Mouse (Mus musculus): ENCODE results near the gene Gp1ba.

The Gp1ba gene

DNA sequence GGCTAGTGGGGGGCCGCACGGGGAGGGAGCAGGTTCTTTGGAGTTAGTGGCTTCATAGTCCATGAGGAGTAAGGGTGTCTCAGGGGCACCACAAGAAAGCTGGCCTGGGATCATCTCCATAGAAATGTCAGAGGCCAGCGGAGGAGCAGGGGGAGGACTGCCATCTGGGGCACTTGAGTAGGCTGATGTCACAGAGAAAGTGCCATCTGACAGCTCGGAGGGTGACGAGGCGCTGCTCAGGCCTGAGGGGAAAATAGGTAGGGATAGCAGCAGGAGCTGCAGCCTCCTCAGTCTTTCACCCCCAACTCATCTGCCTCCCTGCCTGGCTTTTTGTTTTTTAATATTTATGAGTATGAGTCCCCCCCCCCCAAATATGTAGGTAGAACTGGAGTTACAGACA, 35.1 kb downstream of the Gp1ba start:
- no peak for DNase-seq

DNA sequence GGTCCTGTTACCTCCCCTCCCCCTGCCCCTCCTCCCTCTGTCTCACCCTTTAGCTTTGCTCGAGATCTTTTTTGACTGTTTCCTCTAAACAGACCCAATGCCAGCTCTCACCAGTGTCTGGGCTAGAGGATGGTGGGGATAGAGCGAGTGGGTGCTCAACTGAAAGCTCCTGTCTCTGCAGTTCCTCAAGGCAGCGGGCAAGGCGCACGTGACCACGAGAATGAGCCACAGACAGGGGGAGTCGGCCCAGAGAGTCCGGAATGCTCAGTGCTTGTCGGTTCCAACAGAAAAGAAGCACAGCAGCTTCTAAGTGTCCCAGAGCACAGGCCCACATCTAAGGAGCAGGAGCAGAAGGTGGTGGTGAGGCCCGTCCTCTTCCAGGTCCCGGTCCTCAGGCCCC, 35.6 kb downstream of the Gp1ba start:
- no peak for DNase-seq

DNA sequence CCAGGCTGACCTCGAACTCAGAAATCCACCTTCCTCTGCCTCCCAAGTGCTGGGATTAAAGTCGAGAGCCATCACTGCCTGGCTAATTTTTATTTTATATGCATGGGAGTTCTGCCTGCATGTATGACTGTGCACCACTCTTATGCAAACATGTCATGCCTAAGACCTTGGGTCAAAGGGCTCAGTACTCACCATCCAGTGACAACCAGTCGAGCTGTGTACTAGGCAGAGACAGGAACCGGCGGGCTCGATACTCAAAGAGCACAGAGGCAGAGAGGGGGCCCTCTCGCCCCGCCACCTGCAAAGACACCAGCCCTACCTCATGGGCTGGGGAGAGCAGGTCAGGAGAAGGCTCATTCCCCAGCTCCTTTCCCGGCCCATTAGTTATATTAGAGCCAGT, 39.2 kb downstream of the Gp1ba start:
- DNase-seq, result no peak

DNA sequence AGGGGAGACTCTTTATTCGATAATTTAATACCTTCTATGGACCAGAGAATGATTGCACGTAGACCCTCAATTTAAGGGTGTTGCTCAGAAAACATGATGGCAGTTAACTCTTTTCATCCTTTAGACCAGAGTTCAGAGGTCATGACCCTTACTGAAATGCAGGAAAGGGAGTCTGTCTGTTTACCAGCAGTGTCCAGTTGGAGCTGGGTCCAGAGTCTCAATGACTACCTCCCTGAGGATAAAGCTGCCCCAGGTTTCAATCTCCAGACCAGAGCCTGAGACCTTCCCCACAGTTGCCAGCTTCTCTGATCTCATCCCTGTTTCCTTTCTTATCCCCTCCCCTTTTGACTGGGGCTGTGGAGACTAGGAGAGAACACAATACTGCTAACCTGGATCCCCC, 39.7 kb downstream of the Gp1ba start:
- DNase-seq, result no peak

DNA sequence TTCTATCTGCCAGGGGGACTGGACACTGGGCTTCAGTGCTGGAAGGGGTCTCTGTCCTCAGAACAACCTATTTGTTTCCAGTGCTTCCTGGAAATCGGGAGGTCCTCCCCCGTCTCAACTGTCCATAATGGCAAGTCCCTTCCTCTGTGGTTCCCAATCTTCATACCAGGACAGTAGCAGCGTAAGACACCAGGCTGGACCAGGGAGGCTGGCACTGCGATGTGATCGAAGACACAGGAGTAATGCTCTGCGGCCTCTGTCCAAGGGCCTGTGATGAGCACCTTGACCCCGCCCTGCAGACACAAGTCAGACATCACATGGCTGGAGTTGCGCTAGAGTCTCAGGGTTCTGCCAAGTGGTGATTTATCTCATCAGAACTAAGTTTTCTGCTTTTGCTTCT, 40.4 kb downstream of the Gp1ba start:
- no peak for DNase-seq

DNA sequence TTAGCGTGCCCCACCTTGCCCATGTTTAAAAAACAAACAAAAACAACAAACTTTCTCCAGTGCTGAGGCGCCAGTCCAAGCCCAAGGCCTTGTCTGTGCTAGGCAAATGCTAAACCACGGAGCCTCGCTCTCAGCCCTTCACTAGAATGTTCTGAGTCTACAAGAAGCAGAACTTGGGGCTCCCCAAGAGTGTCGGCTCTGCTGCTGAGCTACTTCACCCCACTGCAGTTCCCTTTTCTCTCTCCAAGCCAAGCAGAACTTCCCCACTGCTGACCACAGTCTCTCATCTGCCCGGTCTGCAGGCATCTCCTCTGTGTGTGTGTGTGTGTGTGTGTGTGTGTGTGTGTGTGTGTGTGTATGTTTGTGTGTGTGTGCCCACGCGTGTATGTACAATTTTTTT, 41.0 kb downstream of the Gp1ba start:
- DNase-seq, result peak; percentile 22

DNA sequence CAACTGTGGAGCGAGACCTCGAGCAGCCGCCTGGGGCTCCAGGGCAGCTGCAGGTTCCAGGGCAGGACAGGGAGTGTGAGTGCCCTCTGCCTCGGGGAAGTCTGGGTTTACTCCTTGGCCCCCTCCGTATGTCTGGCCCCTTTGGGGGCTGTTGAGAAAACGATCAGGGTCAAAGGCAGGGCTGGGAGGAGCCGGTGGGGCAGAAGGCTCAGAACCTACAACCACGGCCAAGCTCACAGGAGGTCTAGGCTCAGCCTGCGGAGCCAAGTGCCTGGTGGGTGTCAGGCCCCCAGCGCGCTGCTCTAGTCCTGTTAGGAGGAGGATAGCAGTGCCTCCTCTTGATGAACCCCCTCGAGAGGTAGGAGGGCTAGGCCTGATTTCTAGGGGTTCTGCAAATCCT, 42.2 kb downstream of the Gp1ba start:
- DNase-seq, result no peak

DNA sequence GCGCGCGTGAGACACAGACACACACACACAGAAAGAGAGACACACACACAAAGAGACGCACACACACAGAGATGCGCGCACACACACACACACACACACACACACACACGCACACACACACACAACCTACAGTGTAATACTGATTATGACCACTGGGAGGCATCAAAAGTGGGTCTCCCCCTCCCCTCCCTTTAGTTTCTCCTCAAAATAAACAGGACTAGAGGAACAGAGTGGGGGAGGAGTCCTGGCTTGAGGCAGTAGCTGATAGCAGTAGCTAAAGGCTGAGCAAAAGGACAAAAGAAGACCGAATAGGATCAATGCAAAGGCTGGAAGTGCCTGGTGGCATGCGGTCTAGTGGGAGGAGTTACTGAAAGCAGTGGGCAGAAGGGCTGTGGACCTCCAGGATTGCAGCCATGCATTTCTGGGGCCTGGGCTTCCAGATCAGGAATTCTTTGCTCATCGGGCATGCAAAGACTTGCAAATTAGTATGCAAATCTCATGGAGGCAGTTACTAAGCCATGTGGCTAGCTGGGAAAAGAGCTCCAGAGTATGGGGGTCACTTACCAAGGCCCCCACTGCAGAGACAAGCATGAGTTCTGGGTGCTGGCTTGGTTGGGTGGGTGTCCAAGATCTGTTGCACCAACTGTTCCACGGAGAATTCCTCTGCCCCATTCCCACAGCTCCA, 43.1 kb downstream of the Gp1ba start:
- DNase-seq, result no peak

DNA sequence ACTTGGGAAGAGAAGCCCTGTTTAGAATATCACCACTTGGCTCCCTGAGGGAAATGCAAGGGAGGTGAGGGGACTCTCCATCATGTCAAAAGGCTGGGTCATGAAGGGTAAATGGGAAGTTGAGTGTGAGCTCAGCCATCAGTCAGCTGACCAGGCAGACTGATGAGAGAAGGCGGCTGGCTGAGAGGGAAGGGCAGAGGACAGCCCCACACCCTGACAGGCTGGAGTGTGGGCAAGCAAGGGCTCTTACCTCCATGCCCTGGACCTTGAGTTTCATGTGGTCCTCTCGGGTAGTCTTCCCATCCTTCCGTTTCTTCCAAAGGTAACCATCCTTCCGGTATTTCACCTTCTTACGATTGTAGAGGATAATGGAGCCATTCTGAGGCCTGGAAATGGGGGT, 44.7 kb downstream of the Gp1ba start:
- no peak for DNase-seq

DNA sequence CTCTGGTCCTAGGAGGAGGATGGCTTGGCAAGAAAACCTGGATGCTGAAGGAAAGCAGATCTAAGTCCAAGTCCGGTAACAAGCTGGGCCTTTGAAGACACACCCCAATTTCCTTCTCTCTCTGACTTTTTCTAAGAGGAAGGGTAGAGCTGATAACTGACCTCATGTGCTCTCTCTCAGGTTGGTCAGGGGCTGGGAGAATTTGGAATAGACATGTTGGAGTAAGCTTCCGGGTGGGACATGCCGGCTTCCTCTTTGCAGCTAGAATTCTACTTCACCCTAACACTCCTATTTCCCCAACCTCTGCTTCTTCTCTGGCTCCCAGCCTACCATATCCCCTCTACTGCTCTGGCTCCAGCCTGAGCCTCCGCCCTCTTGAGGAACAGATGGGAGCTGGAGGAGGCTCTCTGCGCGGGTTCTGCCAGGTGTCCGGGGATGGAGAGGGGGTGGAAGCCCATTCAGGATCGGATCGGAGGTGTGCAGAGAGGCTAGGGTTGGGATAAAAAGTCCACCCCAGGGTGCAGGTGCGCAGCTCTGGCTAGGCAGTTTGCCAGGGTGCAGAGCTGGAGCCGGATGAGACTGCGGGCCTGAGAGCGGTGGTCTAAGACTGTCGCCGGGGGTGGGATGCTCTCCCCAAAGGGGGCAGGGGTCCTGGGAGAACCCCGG, 48.1 kb downstream of the Gp1ba start:
- peak; percentile 39 for DNase-seq

DNA sequence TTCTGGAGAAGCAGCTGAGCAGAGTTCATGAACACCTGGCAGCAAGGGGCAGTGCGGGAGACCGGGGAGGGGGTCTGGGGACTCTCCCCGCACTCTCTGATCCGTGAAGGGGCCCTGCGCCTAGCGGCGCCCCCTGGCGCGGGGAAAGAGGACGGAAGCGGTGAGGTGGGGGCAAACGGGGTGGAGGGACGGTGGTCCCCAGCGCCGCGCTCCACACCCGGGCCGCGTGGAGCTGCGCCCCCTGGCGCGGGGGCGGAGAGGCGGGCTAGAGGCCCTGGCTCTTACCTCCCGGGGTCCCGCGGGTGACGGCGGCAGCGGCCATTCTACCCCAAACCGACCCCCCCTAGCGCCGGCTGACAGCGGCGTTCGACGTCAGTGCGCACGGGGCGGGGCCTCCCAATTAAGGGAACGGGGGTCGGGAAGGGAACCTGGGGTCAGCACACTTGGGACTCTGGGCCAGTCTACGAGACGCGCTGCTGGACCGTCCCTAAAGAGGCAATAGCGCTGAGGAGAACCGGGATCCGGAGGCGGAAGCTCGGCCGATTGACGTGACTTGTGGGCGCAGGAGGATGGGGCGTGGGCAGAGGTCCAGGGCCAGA, 48.8 kb downstream of the Gp1ba start, which contains the start of gene Camta2:
Camta2 (minus strand) TSS at position 505 of the 599 bp plus-strand sequence.
- DNase-seq, result peak; percentile 80

DNA sequence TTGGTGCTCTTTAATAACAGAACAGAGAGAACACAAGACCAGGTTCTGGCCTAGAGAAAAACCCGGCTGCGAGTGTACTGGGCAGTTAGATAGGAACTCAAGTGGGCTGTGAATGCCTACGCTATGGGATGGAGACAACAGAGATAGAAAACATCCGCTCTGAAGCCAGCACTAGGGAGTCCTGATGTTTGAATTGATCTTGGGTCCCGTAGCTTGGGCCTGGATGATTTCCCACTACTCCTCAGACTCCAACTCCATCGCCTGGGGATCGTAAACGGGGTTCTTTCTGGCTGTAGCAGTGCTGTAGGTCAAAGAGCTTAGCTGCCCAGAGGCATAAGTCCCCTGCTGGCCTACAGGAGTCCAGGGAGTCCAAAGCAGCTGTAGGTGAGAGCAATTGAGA, 49.5 kb downstream of the Gp1ba start:
- no peak for DNase-seq

DNA sequence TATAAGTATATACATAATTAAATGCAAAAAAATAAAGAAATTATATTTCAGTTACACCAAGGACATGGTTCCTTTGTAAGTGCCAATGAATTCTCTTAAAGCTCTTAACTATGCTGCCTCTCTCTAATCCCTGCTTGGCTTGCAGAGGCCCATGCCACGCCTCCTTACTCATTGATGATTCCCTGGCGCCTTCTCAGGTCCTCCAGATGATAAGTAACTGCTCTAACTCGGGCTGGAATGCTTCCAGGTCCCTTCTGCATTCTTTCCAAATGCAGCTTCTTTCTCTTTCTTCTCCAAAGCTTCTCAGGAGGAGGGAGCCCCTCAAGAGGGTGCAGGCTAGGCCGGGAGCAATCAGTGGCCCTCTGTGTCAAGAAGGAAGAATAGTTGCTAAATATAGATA, 50.7 kb downstream of the Gp1ba start:
- no peak for DNase-seq
